Mouse (Mus musculus) hindbrain, embryonic 10.5 days (tissue): Measurements from ENCODE around the gene Enthd1. TPM values are rescaled to one million over a fixed set of nuclear protein-coding genes. Genes with fewer than 3 reads are reported as not detected.

Experiments used
- DNase-seq: peaks from one replicate; pipeline ENCODE4 v3.0.0-alpha.2; 2017; ENCODE audit warnings: low spot score
- H3K27ac ChIP-seq: fragments of 300-500 bp; sonication (generic); 2 replicates; pipeline ENCODE4 v1.5.1; 2016; ENCODE audit warnings: mild to moderate bottlenecking, moderate library complexity
- H3K27me3 ChIP-seq: fragments of 300-500 bp; sonication (generic); 2 replicates; pipeline ENCODE4 v1.6.1; 2016; ENCODE audit warnings: mild to moderate bottlenecking; ENCODE audit not compliant: poor library complexity, insufficient read depth, severe bottlenecking
- H3K36me3 ChIP-seq: fragments of 300-500 bp; sonication (generic); 2 replicates; pipeline ENCODE4 v1.6.1; 2016; ENCODE audit warnings: mild to moderate bottlenecking, moderate library complexity
- H3K4me1 ChIP-seq: fragments of 300-500 bp; sonication (generic); replicated peaks from 2 replicates; pipeline ENCODE4 v1.6.1; 2016; ENCODE audit warnings: mild to moderate bottlenecking
- H3K4me3 ChIP-seq: fragments of 300-500 bp; sonication (generic); 2 replicates; pipeline ENCODE4 v1.5.1; 2016; ENCODE audit warnings: mild to moderate bottlenecking, moderate library complexity
- H3K9me3 ChIP-seq: fragments of 300-500 bp; sonication (generic); 2 replicates; pipeline ENCODE4 v1.6.1; 2016; ENCODE audit warnings: mild to moderate bottlenecking, moderate library complexity
- WGBS: fragments of 180-500 bp; shearing (Covaris S2); methylation state at CpG from one replicate; pipeline ENCODE4 v1.1.7; 2016; 5-methylcytosine and 5-hydroxymethylcytosine counted together
- polyA plus RNA-seq: library from polyadenylated mRNA; unstranded; fragments of >200 nt; fragmentation: Nextera tagmentation; extraction: Ambion mirVana; gene quantifications from 2 replicates; pipeline ENCODE4 v1.2.1, GENCODE M21; 2016

Gene Enthd1
- polyA plus RNA-seq, 1 experiment from 2014 or later, result not detected

DNA sequence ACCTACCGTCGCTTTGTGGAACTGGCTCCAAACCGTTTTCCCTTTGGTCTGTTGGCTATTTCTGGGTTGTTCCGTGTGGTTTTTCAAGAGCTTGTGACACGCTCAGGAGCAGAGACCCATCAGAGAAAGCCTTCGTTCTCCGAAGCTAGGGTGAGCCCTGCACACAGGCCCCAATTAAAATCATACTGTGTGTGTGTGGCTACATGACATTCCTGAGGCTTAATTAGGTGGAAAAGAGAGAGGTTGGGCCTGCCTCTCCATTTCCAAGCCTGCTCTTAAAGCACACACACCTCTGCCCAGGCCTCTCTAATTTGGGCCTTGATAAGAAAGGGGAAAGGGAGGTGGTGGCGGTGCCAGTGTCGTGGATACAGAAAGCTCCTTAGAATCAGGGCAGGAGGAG is 126.5 kb downstream of the Enthd1 start:
- peaks cover 13% of the 10 kb centered on the region; the same call in 1 of the 2 replicates for H3K4me1 ChIP-seq
- H3K36me3 ChIP-seq, result no peaks in the 10 kb centered on the region
- H3K27me3 ChIP-seq, result 0 out of 2 replicates have a peak, but pooled peaks cover 4% of the 10 kb centered on the region
- H3K9me3 ChIP-seq, result no peaks in the 10 kb centered on the region
- H3K4me3 ChIP-seq, result no peak overlapping the region
- peak overlapping the region; percentile 40; the same call in 1 of the 2 replicates for H3K27ac ChIP-seq
- no peak for DNase-seq
- WGBS, result 80% methylated on average over 9 of the region's 9 CpGs

DNA sequence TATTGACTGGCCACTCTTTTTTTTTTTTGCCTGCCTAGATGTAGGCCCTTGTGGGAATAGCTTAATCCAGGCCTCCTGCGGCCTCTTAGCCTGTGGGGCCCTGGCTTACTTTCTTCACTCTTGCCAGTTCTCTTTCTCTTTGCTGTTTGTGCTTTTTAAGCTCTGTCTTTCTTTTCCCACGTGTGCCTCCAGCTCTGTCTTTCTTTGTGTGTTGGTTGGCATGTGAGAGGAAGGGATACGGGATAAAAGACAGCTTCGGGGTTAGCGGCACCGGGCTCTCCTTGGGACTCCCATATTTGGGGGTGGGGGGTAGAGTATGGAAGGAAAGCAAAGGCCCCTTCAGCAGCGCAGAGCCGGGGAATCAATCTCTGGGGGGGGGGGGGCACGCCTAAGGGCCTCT is 127.0 kb downstream of the Enthd1 start:
- peak overlapping the region; percentile 40; the same call in 1 of the 2 replicates for H3K27ac ChIP-seq

DNA sequence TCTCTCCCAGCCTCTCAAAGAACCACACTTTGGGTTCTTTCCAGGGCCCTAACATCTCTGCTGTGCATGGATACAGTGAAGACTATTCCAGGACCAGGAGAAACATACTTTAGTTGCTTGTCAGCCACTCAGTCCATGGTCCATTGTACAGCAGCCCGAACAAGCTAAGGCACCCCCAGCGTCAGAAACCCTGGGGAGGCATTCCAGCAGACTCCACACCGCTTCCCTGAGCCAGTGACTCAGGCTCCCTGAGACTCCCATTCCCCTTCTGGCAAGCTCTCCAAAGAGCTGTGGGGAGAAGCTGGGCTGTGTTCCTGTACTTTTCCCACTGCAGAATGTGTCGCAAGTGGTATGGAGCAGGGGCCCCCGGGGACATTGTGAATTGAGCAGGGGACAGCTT is 128.0 kb downstream of the Enthd1 start:
- DNase-seq, result no peak
- WGBS, result 87% methylated on average over 5 of the region's 5 CpGs
- Histone ChIP-seq H3K27me3 (0 out of 2 replicates have a peak, but pooled peaks cover 4% of the 10 kb centered on the region), H3K4me3 (no peak overlapping the region), H3K27ac (no peak overlapping the region), H3K36me3 (no peaks in the 10 kb centered on the region), H3K4me1 (peaks cover 21% of the 10 kb centered on the region; the same call in 1 of the 2 replicates), H3K9me3 (no peaks in the 10 kb centered on the region)

More for the DNA sequence above, 127.0 kb downstream of the Enthd1 start:
- no peak for DNase-seq
- Histone ChIP-seq H3K4me3 (no peak overlapping the region), H3K4me1 (peaks cover 13% of the 10 kb centered on the region; the same call in 1 of the 2 replicates), H3K9me3 (no peaks in the 10 kb centered on the region), H3K27me3 (0 out of 2 replicates have a peak, but pooled peaks cover 4% of the 10 kb centered on the region), H3K36me3 (no peaks in the 10 kb centered on the region)
- 79% methylated on average over 9 of the region's 9 CpGs for WGBS

DNA sequence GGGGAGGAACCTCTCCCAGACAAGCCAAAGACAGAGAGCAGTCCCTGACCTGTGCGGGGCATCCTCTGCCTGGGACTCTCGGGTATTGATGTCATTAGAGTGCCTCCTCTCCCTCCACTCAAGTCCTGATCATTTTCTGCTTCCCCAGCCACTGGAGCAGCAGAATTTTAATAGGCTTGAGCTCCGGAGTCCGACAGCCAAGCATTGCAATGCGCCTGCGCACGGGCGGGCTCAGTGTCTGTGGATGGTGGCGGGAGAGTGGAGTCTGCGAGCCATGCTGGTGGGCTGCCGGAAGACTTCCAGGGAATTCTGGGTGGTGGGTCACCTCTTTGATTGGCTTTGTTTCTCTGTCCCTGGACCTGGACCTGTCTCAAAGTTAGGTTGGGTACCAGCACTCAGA is 134.6 kb downstream of the Enthd1 start:
- Histone ChIP-seq H3K27me3 (no peaks in the 10 kb centered on the region), H3K9me3 (no peaks in the 10 kb centered on the region), H3K4me3 (no peak overlapping the region), H3K27ac (0 out of 2 replicates have a peak overlapping the region, but pooled peaks have one; percentile 40), H3K36me3 (no peaks in the 10 kb centered on the region), H3K4me1 (peaks cover 28% of the 10 kb centered on the region)
- WGBS, result 81% methylated on average over 11 of the region's 11 CpGs
- DNase-seq, result no peak

DNA sequence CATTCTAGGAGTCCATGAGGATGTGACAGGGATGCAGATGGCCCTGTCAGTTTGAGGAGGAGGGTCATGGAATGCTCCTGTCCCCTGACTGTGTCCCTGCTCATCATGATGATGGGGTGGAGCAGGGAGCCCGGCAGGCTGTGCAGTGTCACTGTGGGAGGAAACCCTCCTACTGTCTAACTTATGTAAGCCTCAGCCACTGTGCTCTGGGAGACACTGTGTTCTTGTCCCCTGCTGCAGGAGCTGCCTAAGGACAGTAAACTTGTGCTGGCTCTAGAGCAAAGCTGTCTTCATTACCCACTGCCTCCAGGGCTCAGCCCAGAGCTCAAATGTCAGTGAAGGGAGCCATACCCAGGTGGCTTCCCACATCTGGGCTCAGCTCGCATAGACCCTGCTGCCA is 146.8 kb downstream of the Enthd1 start:
- Histone ChIP-seq H3K4me3 (no peak overlapping the region), H3K36me3 (no peaks in the 10 kb centered on the region), H3K4me1 (0 out of 2 replicates have a peak, but pooled peaks cover 5% of the 10 kb centered on the region), H3K9me3 (no peaks in the 10 kb centered on the region), H3K27me3 (no peaks in the 10 kb centered on the region), H3K27ac (no peak overlapping the region)
- WGBS, result 71% methylated on average over 2 of the region's 2 CpGs
- no peak for DNase-seq

DNA sequence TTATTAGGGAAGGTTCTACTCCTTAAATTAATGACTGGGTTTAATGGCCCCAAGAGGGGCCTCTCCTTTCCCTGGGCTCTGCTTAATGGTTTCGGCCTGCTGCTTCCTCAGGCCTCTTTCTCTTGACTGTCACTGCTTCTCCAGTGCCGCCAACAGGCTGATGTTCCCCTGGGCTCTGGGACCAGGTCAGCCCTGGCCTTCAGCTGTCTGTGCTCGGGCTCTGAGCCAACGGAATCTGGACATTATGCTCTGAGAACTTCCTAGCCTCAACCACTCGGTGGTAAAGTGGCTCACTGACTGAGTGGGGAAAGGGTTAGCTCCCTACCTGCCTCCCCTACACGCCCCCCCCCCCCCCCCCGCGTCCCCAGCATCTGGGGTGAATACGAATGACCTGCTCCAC is 147.9 kb downstream of the Enthd1 start:
- H3K4me1 ChIP-seq, result 0 out of 2 replicates have a peak, but pooled peaks cover 7% of the 10 kb centered on the region
- no peaks in the 10 kb centered on the region for H3K27me3 ChIP-seq
- H3K36me3 ChIP-seq, result no peaks in the 10 kb centered on the region
- H3K4me3 ChIP-seq, result no peak overlapping the region
- no peak for DNase-seq
- no peak overlapping the region for H3K27ac ChIP-seq
- WGBS, result 65% methylated on average over 9 of the region's 9 CpGs
- no peaks in the 10 kb centered on the region for H3K9me3 ChIP-seq

DNA sequence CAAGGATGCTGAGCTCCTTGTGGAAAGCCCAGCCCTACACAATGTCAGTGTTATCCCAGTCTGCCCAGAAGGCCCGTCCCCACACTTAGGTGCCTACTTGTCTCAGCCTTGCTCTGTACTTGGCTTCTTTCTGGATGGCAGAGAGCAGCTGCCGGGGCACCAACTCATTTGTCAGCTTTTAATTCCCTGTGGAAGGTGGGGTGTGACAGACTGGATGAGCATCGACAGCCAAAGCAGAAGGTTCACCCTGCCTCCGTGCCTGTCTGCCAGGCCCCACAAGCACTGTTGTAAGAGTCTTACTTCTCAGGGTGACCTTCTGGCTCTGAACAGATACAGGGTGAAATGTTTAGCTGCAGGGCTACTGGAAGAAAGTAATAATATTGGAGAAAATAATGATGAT is 149.8 kb downstream of the Enthd1 start:
- DNase-seq, result no peak
- H3K4me1 ChIP-seq, result 0 out of 2 replicates have a peak, but pooled peaks cover 9% of the 10 kb centered on the region
- no peak overlapping the region for H3K27ac ChIP-seq
- H3K4me3 ChIP-seq, result no peak overlapping the region
- no peaks in the 10 kb centered on the region for H3K27me3 ChIP-seq
- no peaks in the 10 kb centered on the region for H3K36me3 ChIP-seq
- H3K9me3 ChIP-seq, result no peaks in the 10 kb centered on the region
- 88% methylated on average over 4 of the region's 4 CpGs for WGBS

DNA sequence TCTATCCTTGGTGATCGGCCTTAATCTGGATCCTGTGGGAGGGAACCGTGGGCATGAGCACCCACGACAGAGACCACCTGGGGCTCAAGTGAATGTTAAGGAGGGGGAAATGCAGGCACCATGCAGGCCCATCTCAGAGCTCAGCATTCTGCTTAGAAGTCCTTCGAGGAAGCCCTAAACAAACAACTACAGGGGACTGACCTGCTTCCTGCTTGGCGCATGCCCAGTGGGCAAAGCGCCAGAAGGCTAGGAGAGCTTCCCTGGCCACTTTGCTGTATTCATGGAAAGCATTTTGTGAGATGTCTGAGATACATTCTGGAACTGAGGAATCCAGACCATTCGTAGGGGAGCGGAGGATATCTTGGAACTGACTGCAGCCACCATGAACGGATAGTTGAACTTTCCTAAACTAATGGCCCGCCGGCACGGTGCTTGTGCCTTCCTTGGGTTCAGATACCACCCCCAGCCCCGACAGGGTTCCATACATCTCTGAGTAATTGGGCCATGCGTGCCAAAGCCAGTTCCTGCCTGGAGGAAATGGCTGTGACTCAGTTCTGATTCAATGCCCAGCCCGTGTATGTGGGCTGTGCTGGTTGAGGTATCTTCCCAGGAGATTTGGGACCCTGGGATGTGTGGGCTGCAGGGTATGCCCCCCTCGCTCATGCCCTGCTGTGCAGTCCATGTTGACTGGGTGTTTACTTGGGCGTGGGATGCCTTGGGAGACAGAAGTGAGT is 150.8 kb downstream of the Enthd1 start:
- H3K4me1 ChIP-seq, result 0 out of 2 replicates have a peak, but pooled peaks cover 9% of the 10 kb centered on the region
- no peaks in the 10 kb centered on the region for H3K36me3 ChIP-seq
- H3K9me3 ChIP-seq, result no peaks in the 10 kb centered on the region
- WGBS, result 90% methylated on average over 17 of the region's 17 CpGs
- no peaks in the 10 kb centered on the region for H3K27me3 ChIP-seq
- no peak for DNase-seq
- no peak overlapping the region for H3K4me3 ChIP-seq
- no peak overlapping the region for H3K27ac ChIP-seq

DNA sequence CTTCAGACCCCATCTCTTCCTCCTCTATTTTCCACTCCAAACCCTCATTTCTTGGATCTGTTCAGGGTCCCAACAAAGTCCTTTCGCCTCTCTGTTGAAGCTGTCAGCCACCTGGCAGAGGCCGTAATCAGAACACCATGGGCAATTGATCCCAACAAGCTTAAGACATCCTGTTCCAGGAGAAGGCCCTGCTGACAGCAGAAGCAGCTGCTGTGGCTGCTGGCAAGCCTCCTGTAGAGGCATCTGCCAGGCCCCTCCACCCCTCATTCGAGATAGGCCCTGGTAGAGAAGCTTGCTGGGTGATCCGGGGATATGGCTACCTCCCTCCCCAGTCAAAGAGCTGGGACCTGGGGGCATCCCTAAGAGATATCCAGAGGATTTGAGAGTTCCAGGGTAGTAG is 151.9 kb downstream of the Enthd1 start:
- H3K4me1 ChIP-seq, result peaks cover 14% of the 10 kb centered on the region
- 82% methylated on average over 4 of the region's 4 CpGs for WGBS
- no peaks in the 10 kb centered on the region for H3K36me3 ChIP-seq
- no peak for DNase-seq
- H3K4me3 ChIP-seq, result no peak overlapping the region
- H3K9me3 ChIP-seq, result no peaks in the 10 kb centered on the region
- H3K27ac ChIP-seq, result no peak overlapping the region
- no peaks in the 10 kb centered on the region for H3K27me3 ChIP-seq

DNA sequence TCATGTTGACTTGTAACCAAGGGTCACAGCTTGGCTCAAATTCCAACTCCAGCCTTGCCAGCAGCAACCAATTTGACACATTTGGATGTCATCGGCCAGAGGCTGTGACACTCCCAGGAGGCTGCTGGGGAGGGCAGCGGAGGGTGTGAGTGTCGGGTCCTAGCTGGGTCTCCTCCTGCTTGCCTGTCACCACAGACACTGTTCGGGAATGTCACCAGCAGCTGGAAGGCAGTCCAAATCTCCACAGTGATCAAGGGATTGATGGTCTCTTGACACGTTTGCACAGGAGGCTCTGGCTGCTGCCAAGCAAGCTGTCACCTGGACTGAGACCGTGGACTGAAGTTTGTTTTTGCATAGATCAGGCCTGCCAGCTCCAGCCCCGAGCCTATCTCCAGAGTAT is 154.3 kb downstream of the Enthd1 start:
- Histone ChIP-seq H3K4me1 (peaks cover 14% of the 10 kb centered on the region), H3K36me3 (no peaks in the 10 kb centered on the region), H3K27ac (no peak overlapping the region), H3K4me3 (no peak overlapping the region), H3K9me3 (no peaks in the 10 kb centered on the region), H3K27me3 (no peaks in the 10 kb centered on the region)
- 57% methylated on average over 7 of the region's 7 CpGs for WGBS
- no peak for DNase-seq

DNA sequence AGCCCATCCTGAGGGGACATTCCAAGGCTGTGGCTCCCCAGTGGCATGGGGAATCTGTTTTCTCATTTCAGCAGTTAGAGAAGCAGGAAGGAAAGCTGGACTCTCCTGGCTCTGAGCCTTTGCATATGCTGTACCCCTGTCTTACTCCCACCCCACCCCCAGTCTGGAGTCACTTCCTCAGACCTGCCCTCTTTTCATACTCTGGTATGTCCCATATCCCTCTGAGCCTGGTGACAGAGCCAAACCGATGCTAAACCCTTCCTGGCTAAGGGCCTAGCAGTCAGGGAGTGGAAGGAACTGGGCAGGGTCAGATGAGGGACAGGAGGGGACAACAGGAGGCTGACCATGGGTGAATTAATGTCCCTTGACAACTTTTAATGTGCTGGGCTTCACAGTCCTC is 157.1 kb downstream of the Enthd1 start:
- DNase-seq, result no peak
- Histone ChIP-seq H3K9me3 (no peaks in the 10 kb centered on the region), H3K36me3 (no peaks in the 10 kb centered on the region), H3K4me3 (no peak overlapping the region), H3K27ac (no peak overlapping the region), H3K27me3 (no peaks in the 10 kb centered on the region), H3K4me1 (peaks cover 17% of the 10 kb centered on the region)
- WGBS, result 71% methylated on average over 1 of the region's 1 CpGs
